Mouse (Mus musculus) gonadal fat pad, adult 2 months (tissue): Measurements from ENCODE around the gene Islr2. TPM values are rescaled to one million over a fixed set of nuclear protein-coding genes. Genes with fewer than 3 reads are reported as not detected.

Source experiments
- DNase-seq: peaks from one replicate; pipeline ENCODE4 v3.0.0-alpha.2; 2012; ENCODE audit warnings: low read depth
- polyA plus RNA-seq: library from polyadenylated mRNA; depleted of rRNA; stranded (reverse); fragments of >200 nt; gene quantifications from 2 replicates; pipeline ENCODE4 v1.2.3, GENCODE M21; 2012; rRNA removed

Islr2 gene
- polyA plus RNA-seq, 1 experiment = 2.2 TPM

GRCm38 (mm10) chr9:58153095-58153494 lies 51.0 kb downstream of the Islr2 start:
- DNase-seq = no peak

GRCm38 (mm10) chr9:58150733-58151361 lies 53.3 kb downstream of the Islr2 start:
- no peak for DNase-seq

- no peak for DNase-seq
Observed at GRCm38 (mm10) chr9:58148806-58149205, 55.3 kb downstream of the Islr2 start.

Other genes starting within 250 kb of the Islr2 start
- 0.32 and 1.1 TPM in 2 replicates for gene Cyp11a1, start 197.9 kb downstream of the Islr2 start, polyA plus RNA-seq
- gene Stra6, start 140.5 kb downstream of the Islr2 start, polyA plus RNA-seq = 7.3 and 9.6 TPM in 2 replicates
- 1.5 and 1.7 TPM in 2 replicates for gene Ccdc33, start 85.5 kb downstream of the Islr2 start, polyA plus RNA-seq
- 124 and 133 TPM in 2 replicates for gene Islr, start within 50 bp of the Islr2 start, polyA plus RNA-seq
- gene Pml, start 45.5 kb upstream of the Islr2 start, polyA plus RNA-seq = 18.7 and 22.4 TPM in 2 replicates
- 32.8 and 42.0 TPM in 2 replicates for gene Stoml1, start 48.8 kb upstream of the Islr2 start, polyA plus RNA-seq
- gene Loxl1, start 108.9 kb upstream of the Islr2 start, polyA plus RNA-seq = 70.7 and 74.1 TPM in 2 replicates
- 0.50 and 0.77 TPM in 2 replicates for gene Tbc1d21, start 166.1 kb upstream of the Islr2 start, polyA plus RNA-seq